Mouse (Mus musculus) erythroblast, embryonic 14.5 days (primary cell): ENCODE results near the gene Cdkn2c.

ENCODE experiments used
- GATA1 ChIP-seq: IDR thresholded peaks from 2 replicates; pipeline ENCODE4 v1.6.1; 2012; ENCODE audit warnings: low read length, inconsistent platforms, mixed read lengths
- TAL1 ChIP-seq: IDR thresholded peaks from 3 replicates; pipeline ENCODE4 v1.6.1; 2012; ENCODE audit warnings: low read length, inconsistent platforms, mixed read lengths

DNA sequence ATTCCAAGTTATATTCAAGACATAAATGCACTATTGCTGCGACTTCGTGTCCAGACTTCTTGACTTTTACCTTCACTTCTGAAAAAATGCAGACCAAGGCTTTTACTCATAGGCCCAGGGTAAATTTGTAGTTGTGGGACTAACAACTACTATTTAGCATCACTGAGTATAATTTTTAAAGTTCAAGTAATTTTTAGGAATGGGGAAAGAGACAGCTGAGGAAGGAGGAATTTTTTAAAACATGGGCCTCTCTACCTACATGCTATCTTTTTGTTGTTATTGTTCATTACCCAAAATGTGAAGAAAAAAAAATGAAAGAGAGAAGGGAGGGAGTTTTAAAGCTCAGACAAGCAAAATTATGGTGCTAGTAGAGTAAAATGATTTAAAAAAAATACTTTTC lies 12.3 kb downstream of the Cdkn2c start:
- no peak for TF ChIP-seq GATA1
- TF ChIP-seq TAL1, result no peak
